Mouse (Mus musculus) liver, adult 2 months (tissue): Measurements from ENCODE around the gene Fabp6.

ENCODE experiments used
- CTCF ChIP-seq: fragments of 200-500 bp; IDR thresholded peaks from 2 replicates; pipeline ENCODE4 v1.5.1; 2011; ENCODE audit warnings: low read depth, low read length, control low read depth
- POLR2A ChIP-seq: fragments of 200-500 bp; IDR thresholded peaks from 2 replicates; pipeline ENCODE4 v1.6.1; 2011; ENCODE audit warnings: low read length, control low read depth; ENCODE audit not compliant: insufficient read depth; ENCODE audit errors: extremely low read depth

DNA sequence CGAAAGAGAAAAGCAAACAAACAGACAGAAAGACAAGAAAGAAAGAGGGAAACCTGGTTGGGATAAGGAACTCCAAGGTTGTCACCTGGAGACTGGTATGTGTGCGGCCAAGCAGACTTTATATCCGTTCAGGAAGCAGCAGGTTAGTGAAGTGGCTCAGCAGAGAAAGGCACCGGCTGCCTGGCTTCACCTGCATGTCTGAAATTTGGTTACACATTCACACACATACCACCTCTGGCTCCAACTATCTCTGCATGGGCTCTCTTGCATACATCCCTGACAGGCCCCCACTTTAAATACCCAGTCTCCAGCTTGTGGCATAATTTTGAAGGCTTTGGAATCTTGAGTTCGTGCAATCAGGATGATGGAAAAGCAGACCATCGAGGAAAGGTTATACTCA, 4.5 kb upstream of the Fabp6 start:
- TF ChIP-seq CTCF (no peak), POLR2A (no peak)
